Mouse (Mus musculus): Measurements from ENCODE around the gene Rffl.

Gene Rffl

DNA sequence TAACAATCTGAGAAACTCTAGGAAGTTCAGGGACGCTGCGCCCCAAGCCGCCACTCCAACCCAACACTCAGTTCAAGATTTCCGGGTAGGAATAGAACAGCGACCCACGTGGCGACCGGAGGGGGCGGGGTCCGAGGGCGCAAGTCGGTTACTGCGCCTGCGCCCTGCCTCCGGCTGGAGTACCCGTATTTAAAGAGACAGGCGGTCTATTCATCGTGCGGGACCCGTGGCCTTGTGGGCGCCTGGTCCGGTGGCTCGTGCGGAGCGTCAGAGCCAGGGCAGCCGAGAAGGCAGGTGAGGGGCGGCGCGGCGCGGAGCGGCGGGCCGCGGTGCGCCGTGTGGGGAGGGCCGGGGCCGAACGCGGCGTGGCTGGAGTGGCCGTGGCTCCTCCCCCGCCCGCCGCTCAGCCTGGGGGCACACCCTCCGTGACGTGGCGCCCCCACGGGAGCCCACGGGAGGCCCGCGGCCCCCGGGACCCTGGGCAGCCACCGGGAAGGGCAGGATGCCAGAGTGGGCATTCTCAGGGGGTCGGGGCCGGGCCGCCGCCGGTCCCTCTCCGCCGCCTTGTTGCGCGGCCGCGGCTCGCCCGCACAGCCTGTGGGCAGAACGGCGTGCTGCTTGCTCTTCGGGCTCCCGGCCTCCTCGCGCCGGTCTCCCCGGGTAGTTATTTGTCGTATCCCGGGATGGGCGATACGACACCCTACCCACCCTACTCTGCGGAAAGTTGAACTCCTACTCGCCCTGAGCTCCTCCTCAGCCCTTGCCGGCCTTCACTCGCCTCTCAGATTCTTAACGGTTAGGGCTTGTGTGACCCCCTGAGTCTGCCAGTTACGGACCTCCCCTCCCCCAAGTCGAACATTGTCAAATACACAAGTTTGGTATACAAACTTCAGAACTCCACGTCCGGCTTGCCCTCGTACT is 89.8 kb downstream of the Rffl start, which contains the start of gene Lig3:
TSS of gene Lig3 (plus strand) at position 126 of the 921 bp plus-strand sequence.
- peak; percentile 95 to 98 for DNase-seq (ENCODE audit: inconsistent age in 2 of 2, low spot score in 1 of 2)

DNA sequence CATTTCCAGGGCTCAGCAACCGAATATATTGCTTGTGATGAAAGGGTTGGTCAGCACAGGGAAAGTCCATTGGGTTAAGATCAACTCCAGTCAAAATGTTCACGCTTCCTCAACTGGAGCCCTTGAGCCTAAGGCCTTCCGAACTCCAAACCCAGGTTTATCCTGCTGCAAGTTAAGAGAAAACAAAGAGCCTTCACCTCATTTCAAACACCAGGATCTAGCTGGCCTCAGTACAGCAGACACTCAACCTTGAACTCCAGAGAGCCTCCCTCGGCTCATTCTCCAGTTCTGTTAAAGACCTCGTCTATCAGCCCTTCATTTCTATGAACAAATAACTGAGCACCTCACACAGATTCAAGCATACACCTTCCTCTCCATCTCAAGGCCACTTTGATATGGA is 90.9 kb downstream of the Rffl start:
- DNase-seq (ENCODE audit: inconsistent age in 2 of 2, low spot score in 1 of 2), result peak in 1 of 2 experiments; percentile 68

DNA sequence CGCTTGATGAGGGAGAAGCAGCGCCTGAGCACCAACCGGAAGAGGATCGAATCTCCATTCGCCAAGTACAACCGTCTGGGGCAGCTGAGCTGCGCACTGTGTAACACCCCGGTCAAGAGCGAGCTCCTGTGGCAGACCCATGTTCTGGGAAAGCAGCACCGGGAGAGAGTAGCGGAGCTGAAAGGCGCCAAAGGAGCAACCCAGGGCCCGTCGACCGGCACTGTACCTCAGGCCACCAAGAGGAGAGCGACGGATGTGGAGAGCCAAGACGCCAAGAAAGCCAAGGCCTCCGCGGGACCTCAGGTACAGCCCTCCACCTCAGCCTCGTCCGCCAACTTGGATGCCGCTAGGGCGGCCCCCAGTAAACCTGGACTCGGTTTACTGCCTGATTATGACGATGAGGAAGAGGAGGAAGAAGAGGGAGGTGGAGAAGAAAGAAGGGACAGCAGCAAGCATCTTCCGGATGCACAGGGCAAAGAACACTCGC is 106.5 kb downstream of the Rffl start:
- DNase-seq (ENCODE audit: inconsistent age in 2 of 2, low spot score in 1 of 2), result no peak

- DNase-seq (ENCODE audit: inconsistent age in 2 of 2, low spot score in 1 of 2), result peak; percentile 94 to 98
Observed at GRCm38 (mm10) chr11:82763742-82764437, 107.1 kb downstream of the Rffl start, which contains the start of the genes Cct6b and Zfp830. Gene Cct6b, minus strand, starts transcription at chr11:82764321. Gene Zfp830, plus strand, starts transcription at chr11:82764345.

GRCm38 (mm10) chr11:82763261-82763660 is 107.7 kb downstream of the Rffl start:
- DNase-seq (ENCODE audit: inconsistent age in 2 of 2, low spot score in 1 of 2), result no peak

- peak in 1 of 2 experiments; percentile 23 for DNase-seq (ENCODE audit: inconsistent age in 2 of 2, low spot score in 1 of 2)
Observed at GRCm38 (mm10) chr11:82762286-82762829, 108.7 kb downstream of the Rffl start.

DNA sequence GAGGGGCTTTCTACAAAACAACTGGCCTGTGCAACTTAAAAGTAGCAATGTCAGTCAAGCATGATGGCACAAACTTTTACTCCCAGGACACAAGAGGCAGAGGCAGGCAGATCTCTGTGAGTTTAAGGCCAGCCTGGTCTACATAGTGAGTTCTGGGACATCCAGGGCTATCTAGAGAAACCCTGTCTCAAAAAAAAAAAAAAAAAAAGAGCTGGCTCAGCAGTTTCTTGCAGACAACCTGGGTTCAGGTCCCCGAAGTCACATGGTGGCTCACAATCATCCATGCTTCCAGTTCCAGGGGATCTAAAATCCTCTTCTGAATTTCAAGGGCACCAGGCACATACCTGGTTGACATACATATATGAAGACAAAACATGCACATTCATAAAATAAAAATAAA is 115.1 kb downstream of the Rffl start:
- DNase-seq (ENCODE audit: inconsistent age in 2 of 2, low spot score in 1 of 2), result no peak
